Mouse (Mus musculus) ES-Bruce4 (cell line): ENCODE data around the gene Cd36. TPM values are rescaled to one million over a fixed set of nuclear protein-coding genes. Genes with fewer than 3 reads are reported as not detected.
"Not testable (repeated sequence)": the region's sequence is repeated elsewhere in the genome, so short reads cannot be mapped to it uniquely, and the experiment has no call there.

Experiments used
- H3K27ac ChIP-seq: 2 replicates; pipeline ENCODE4 v1.5.1; 2012; ENCODE audit warnings: low read length, inconsistent platforms; ENCODE audit not compliant: insufficient read depth
- H3K27me3 ChIP-seq: 2 replicates; pipeline ENCODE4 v1.6.1; 2012; ENCODE audit warnings: mild to moderate bottlenecking, low read length, inconsistent platforms; ENCODE audit not compliant: control insufficient read depth, poor library complexity, insufficient read depth, severe bottlenecking
- H3K36me3 ChIP-seq: 2 replicates; pipeline ENCODE4 v1.6.1; 2012; ENCODE audit warnings: inconsistent platforms, mild to moderate bottlenecking, low read length, moderate library complexity; ENCODE audit not compliant: control insufficient read depth, poor library complexity, insufficient read depth, severe bottlenecking
- H3K4me1 ChIP-seq: one replicate; pipeline ENCODE4 v1.8.1; 2011; ENCODE audit warnings: low read length; ENCODE audit not compliant: control insufficient read depth, insufficient read depth
- H3K4me3 ChIP-seq: 2 replicates; pipeline ENCODE4 v1.5.1; 2011; ENCODE audit warnings: low read depth, mild to moderate bottlenecking, low read length
- H3K9ac ChIP-seq: 2 replicates; pipeline ENCODE4 v1.6.1; 2012; ENCODE audit warnings: low read depth, mild to moderate bottlenecking, inconsistent platforms; ENCODE audit not compliant: poor library complexity, severe bottlenecking
- H3K9me3 ChIP-seq: replicated peaks from 2 replicates; pipeline ENCODE4 v1.6.1; 2012; ENCODE audit warnings: mild to moderate bottlenecking, low read length, inconsistent platforms; ENCODE audit not compliant: control insufficient read depth, poor library complexity, insufficient read depth, severe bottlenecking
- CTCF ChIP-seq: IDR thresholded peaks from one replicate; pipeline ENCODE4 v1.8.1; 2011; ENCODE audit warnings: low read depth, low read length
- EP300 ChIP-seq: IDR thresholded peaks from 2 replicates; pipeline ENCODE4 v1.6.1; 2011; ENCODE audit warnings: low read depth, low read length; ENCODE audit not compliant: insufficient read depth
- POLR2A ChIP-seq: IDR thresholded peaks from one replicate; pipeline ENCODE4 v1.8.1; 2011; ENCODE audit warnings: low read length; ENCODE audit not compliant: insufficient read depth
- polyA plus RNA-seq: library from polyadenylated mRNA; stranded (reverse); fragments of >200 nt; gene quantifications from 2 replicates; pipeline ENCODE4 v1.2.4, GENCODE M21; 2011; ENCODE audit warnings: low read depth; ENCODE audit not compliant: missing spikeins, insufficient read depth, insufficient read length

Cd36 gene
- polyA plus RNA-seq, 1 experiment, result 0.31 TPM

DNA sequence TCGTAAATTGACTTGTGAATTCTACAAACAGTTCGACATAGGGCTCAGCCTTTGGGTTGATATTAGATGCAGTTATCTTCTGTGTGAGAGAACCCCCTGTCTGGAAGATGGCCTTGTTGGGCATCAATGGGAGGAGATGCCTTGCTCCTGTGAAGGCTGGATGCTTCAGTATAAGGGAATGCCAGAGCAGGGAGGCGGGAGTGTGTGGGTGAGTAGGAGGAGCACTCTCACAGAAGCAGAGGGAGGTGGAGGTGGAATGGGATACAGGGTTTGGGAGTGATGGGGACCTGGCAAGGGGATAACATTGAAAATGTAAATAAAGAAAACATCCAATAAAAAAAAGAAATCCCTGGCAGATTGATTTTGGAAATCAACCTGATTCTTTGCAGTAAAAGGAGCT lies 35.0 kb upstream of the Cd36 start:
- Histone ChIP-seq H3K9me3 (0 out of 2 replicates have a peak, but pooled peaks cover 2% of the 10 kb centered on the region), H3K4me3 (no peak overlapping the region), H3K4me1 (no peaks in the 10 kb centered on the region), H3K27me3 (no peaks in the 10 kb centered on the region), H3K36me3 (no peaks in the 10 kb centered on the region), H3K9ac (no peak overlapping the region), H3K27ac (no peak overlapping the region)
- TF ChIP-seq CTCF (no peak), POLR2A (no peak), EP300 (no peak)

DNA sequence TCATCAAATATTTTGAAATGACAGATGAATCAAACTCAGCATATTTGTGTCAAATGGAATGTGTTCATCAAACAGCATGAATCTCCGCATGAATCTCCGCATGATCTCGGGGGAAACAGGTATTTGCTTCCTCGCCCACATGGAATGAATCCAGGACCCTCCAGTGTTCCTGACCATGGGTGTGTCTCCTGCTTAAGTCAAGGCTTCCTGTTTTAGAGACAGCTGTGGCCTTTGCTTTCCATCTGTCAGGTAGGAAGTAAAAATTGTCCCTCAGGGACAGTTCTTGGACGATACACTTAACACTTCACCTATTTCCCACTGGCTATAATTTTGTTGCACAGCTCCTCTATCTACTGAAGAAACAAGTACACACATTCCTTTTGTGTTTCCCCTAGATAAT lies 30.4 kb upstream of the Cd36 start:
- Histone ChIP-seq H3K9ac (no peak overlapping the region), H3K27me3 (no peaks in the 10 kb centered on the region), H3K36me3 (no peaks in the 10 kb centered on the region), H3K27ac (no peak overlapping the region), H3K4me3 (no peak overlapping the region), H3K9me3 (0 out of 2 replicates have a peak, but pooled peaks cover 2% of the 10 kb centered on the region), H3K4me1 (no peaks in the 10 kb centered on the region)
- TF ChIP-seq CTCF, result no peak
- no peak for TF ChIP-seq POLR2A
- no peak for TF ChIP-seq EP300

DNA sequence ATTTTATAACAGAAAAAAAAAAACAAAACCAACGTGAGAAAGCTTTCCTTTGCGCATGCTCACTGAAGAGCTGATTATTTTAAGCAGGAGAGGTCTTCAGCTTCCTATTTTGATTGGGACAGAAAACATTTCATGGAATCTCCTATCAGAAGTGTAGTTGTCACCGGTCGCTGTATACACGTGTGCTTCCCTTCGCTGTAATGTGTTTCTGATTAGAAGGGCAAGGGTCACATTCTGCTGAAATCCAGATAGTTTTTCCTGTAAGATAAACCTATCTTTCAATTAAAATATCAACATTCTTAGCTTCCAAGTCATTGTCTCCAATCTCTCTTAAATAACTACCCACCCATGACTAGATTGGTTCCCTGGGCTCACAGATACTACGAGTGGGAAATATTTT lies 16.2 kb upstream of the Cd36 start:
- Histone ChIP-seq H3K27me3 (no peaks in the 10 kb centered on the region), H3K4me1 (no peaks in the 10 kb centered on the region), H3K27ac (no peak overlapping the region), H3K9me3 (no peaks in the 10 kb centered on the region), H3K4me3 (no peak overlapping the region), H3K9ac (no peak overlapping the region), H3K36me3 (no peaks in the 10 kb centered on the region)
- TF ChIP-seq EP300 (no peak), CTCF (no peak), POLR2A (no peak)

DNA sequence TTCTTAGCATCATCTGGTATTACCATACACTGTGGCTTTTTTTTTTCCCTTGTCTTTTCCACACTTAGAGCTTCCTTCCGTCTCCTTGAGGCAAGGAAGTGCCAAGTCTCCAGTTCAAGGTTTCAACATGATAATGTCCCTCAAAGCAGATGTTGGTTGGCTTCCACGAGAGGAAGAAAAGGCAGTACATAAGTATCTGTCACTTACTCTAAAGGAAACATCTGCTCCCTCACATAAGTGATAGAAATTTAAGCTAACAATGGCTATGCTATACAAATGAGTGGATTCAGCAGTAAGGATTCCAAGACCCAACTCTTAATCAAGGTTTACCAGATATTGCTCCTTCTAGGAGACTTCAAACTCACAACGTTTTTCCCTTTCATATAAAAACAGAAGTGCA lies 10.3 kb upstream of the Cd36 start:
- no peak for TF ChIP-seq POLR2A
- TF ChIP-seq EP300, result no peak
- TF ChIP-seq CTCF, result no peak
- Histone ChIP-seq H3K4me3 (no peak overlapping the region), H3K9me3 (no peaks in the 10 kb centered on the region), H3K36me3 (no peaks in the 10 kb centered on the region), H3K9ac (no peak overlapping the region), H3K4me1 (no peaks in the 10 kb centered on the region), H3K27ac (no peak overlapping the region), H3K27me3 (no peaks in the 10 kb centered on the region)

DNA sequence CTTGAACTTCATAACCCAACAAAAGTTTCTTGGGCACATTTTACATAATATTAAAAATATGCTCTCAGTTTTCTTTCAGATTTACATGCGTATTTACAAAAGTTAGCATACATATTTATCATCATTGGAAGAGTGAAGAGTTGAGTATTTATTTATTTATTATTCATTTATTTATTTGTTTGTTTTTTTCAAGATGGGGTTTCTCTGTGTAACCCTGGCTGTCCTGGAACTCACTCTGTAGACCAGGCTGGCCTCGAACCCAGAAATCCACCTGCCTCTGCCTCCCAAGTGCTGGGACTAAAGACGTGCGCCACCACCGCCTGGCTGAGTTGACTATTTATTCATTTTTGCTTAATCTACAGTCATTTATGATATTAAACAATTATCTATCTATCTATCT lies 9.0 kb upstream of the Cd36 start:
- not testable (repeated sequence) for H3K9me3 ChIP-seq, H3K36me3 ChIP-seq, H3K27me3 ChIP-seq, H3K27ac ChIP-seq, H3K4me3 ChIP-seq, H3K9ac ChIP-seq, H3K4me1 ChIP-seq

DNA sequence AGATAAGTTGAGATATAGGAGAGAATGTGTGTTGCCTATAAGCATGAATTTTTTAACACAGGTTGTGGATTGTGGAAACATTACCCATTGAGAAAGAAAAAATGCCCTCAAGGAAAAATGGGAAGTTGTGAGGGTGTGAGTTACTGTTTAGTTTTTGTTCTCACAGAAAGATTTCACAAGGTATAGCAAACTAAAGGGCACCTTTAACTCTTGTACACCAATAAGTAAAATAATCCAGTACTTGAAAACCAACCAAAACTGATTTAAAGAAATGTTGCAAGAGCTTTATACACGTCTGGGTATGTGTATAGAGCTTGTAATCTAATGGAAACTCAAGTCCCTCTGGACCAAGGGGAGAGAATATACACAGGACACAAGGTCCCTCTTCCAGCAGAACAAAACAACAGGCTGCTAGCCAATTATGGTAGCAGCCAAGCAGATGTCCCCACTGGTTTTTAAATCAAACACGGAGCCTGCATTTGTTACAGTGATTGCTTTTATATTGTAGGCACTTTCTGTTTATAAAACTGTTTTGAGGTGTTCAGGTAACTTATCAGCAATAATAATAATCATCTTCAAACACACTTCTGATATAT lies 5.1 kb upstream of the Cd36 start:
- H3K36me3 ChIP-seq, result no peaks in the 10 kb centered on the region
- no peaks in the 10 kb centered on the region for H3K9me3 ChIP-seq
- H3K27me3 ChIP-seq, result no peaks in the 10 kb centered on the region
- H3K4me1 ChIP-seq, result no peaks in the 10 kb centered on the region
- H3K4me3 ChIP-seq, result no peak overlapping the region
- H3K27ac ChIP-seq, result no peak overlapping the region
- H3K9ac ChIP-seq, result no peak overlapping the region
- no peak for TF ChIP-seq EP300
- TF ChIP-seq CTCF, result no peak
- TF ChIP-seq POLR2A, result no peak
